9 mouse cellular contexts compared by ENCODE assay signal in genomic region chr13:56641746-56642145, GRCm38 (mm10). TPM values are rescaled to one million over a fixed set of nuclear protein-coding genes. Genes with fewer than 3 reads are reported as not detected.
DNase-seq lines count a peak whose midpoint lies in the region; ATAC-seq lines count a peak whose summit lies in the region.
"Had no signal": no experiment of that assay in that cellular context is flagged by ENCODE, and none has a peak within 500 bp of the region (broad histone marks: within the 10 kb centered on the region; RNA-seq: fewer than 3 reads in every experiment).

No protein-coding gene starts in this region.

- WGBS in kidney, embryonic 14.5 days, result 98% methylated on average over 2 of the region's 2 CpGs
- WGBS in forebrain, embryonic 11.5 days, result 85% methylated on average over 2 of the region's 2 CpGs

- ATAC-seq in kidney, embryonic 14.5 days (ENCODE audit: low FRiP score, low TSS enrichment), result no peak
- ATAC-seq in granulocyte monocyte progenitor cell, adult 5-6 weeks (replicated peaks; ENCODE audit: poor library complexity, severe bottlenecking), result peak; percentile 66
- ATAC-seq in forebrain, embryonic 11.5 days (replicated peaks; ENCODE audit: low FRiP score), result no peak

- no peaks in the 10 kb centered on the region for H3K9me3 ChIP-seq in kidney, embryonic 14.5 days (ENCODE audit: control insufficient read depth, low read length)
- no peaks in the 10 kb centered on the region for H3K9me3 ChIP-seq in forebrain, embryonic 11.5 days (ENCODE audit: control insufficient read depth, low read length)

- no peak overlapping the region for H3K9ac ChIP-seq in kidney, embryonic 14.5 days (ENCODE audit: low read depth, low read length)
- no peak overlapping the region for H3K9ac ChIP-seq in forebrain, embryonic 11.5 days (ENCODE audit: low read length)

- H3K36me3 ChIP-seq in kidney, embryonic 14.5 days (ENCODE audit: control insufficient read depth, insufficient read depth, low read length), result peaks cover 14% of the 10 kb centered on the region
- H3K36me3 ChIP-seq in forebrain, embryonic 11.5 days (ENCODE audit: control insufficient read depth, insufficient read depth, low read length), result no peaks in the 10 kb centered on the region

- H3K27ac ChIP-seq in kidney, embryonic 14.5 days (ENCODE audit: low read depth, low read length), result no peak overlapping the region
- no peak overlapping the region for H3K27ac ChIP-seq in forebrain, embryonic 11.5 days (ENCODE audit: low read depth, low read length)

- peaks cover 7% of the 10 kb centered on the region; the same call in 1 of the 2 replicates for H3K4me1 ChIP-seq in kidney, embryonic 14.5 days (ENCODE audit: control insufficient read depth, insufficient read depth, low read length)
- H3K4me1 ChIP-seq in forebrain, embryonic 11.5 days (replicated peaks; ENCODE audit: control insufficient read depth, insufficient read depth, low read length), result peaks cover 3% of the 10 kb centered on the region; the same call in 1 of the 2 replicates

- H3K4me2 ChIP-seq in kidney, embryonic 14.5 days (replicated peaks; ENCODE audit: low read depth, low read length), result no peak overlapping the region
- H3K4me2 ChIP-seq in forebrain, embryonic 11.5 days (ENCODE audit: low read depth, low read length, severe bottlenecking), result no peak overlapping the region

- peak; percentile 44 for DNase-seq in kidney, adult 18-20 months
- DNase-seq in A20 (ENCODE audit: low read depth, low spot score), result peak; percentile 6
- peak; percentile 31 for DNase-seq in Muller cell, postnatal 12 days (ENCODE audit: inconsistent ontology term)
- peak; percentile 51 to 63 for DNase-seq in lung, postnatal 4 days
- no peak for DNase-seq in forebrain, embryonic 11.5 days (ENCODE audit: low spot score)
- DNase-seq in yolk sac, embryonic 10.5 days (ENCODE audit: low spot score), result no peak

- H3K4me3 ChIP-seq in kidney, embryonic 14.5 days (ENCODE audit: low read length), result no peak overlapping the region
- H3K4me3 ChIP-seq in forebrain, embryonic 11.5 days (ENCODE audit: low read depth, low read length), result no peak overlapping the region
- H3K4me3 ChIP-seq: myocyte had no signal

- no peaks in the 10 kb centered on the region for H3K27me3 ChIP-seq in kidney, embryonic 14.5 days (ENCODE audit: control insufficient read depth, insufficient read depth, low read length)
- no peaks in the 10 kb centered on the region for H3K27me3 ChIP-seq in forebrain, embryonic 11.5 days (ENCODE audit: control insufficient read depth, insufficient read depth, low read length)

RNA-seq across cellular contexts. Expression of gene Tgfbi, which starts 32.4 kb away (rescaled TPM):
- polyA plus RNA-seq in kidney, embryonic 14.5 days (2014; fragmentation: Nextera tagmentation; extraction: Ambion mirVana), result 76.2 and 105 TPM in 2 replicates
- 10.1 and 15.3 TPM in 2 replicates for total RNA-seq in granulocyte monocyte progenitor cell, adult 5-6 weeks (2014; fragmentation: Nextera tagmentation)
- 15.6 and 21.7 TPM in 2 replicates for total RNA-seq in granulocyte monocyte progenitor cell, adult 5-6 weeks (2017)
- polyA plus RNA-seq in forebrain, embryonic 11.5 days (2014; fragmentation: Nextera tagmentation; extraction: Ambion mirVana), result 26.1 and 26.2 TPM in 2 replicates

Comparison
In these comparisons a context has a peak if more than half of its experiments do, and no peak if none do; other contexts are left out.
1. DNase-seq: peak in kidney, adult 18-20 months (single experiment), A20 (single experiment), Muller cell, postnatal 12 days (single experiment) and lung, postnatal 4 days (2 of 2); none in forebrain, embryonic 11.5 days (single experiment) and yolk sac, embryonic 10.5 days (single experiment).